Mouse (Mus musculus) liver, embryonic 11.5 days (tissue): Measurements from ENCODE around the gene Gsk3a. TPM values are rescaled to one million over a fixed set of nuclear protein-coding genes. Genes with fewer than 3 reads are reported as not detected.
A peak's percentile ranks its signal among the peaks of the same experiment; 100 is the strongest.

Experiments used
- ATAC-seq: fragments of 200-750 bp; cut with Nextera tagmentation; replicated peaks from 2 replicates; pipeline ENCODE4 v1.8.0; 2017; ENCODE audit warnings: moderate number of reproducible peaks, mild to moderate bottlenecking, moderate TSS enrichment, moderate library complexity; ENCODE audit not compliant: low FRiP score
- DNase-seq: peaks from one replicate; pipeline ENCODE4 v3.0.0-alpha.2; 2017; ENCODE audit warnings: low spot score
- H3K27ac ChIP-seq: fragments of 300-500 bp; sonication (generic); 2 replicates; pipeline ENCODE4 v1.5.1; 2014; ENCODE audit warnings: mild to moderate bottlenecking, low read depth, low read length, control low read depth
- H3K27me3 ChIP-seq: fragments of 300-500 bp; sonication (generic); replicated peaks from 2 replicates; pipeline ENCODE4 v1.6.1; 2014; ENCODE audit warnings: low read length, mixed read lengths; ENCODE audit not compliant: control insufficient read depth, insufficient read depth
- H3K36me3 ChIP-seq: fragments of 300-500 bp; sonication (generic); 2 replicates; pipeline ENCODE4 v1.6.1; 2014; ENCODE audit warnings: mild to moderate bottlenecking, low read length, moderate library complexity, mixed read lengths; ENCODE audit not compliant: control insufficient read depth, insufficient read depth
- H3K4me1 ChIP-seq: fragments of 300-500 bp; sonication (generic); replicated peaks from 2 replicates; pipeline ENCODE4 v1.6.1; 2014; ENCODE audit warnings: low read length, mixed read lengths; ENCODE audit not compliant: control insufficient read depth, insufficient read depth
- H3K4me2 ChIP-seq: fragments of 300-500 bp; sonication (generic); 2 replicates; pipeline ENCODE4 v1.6.1; 2014; ENCODE audit warnings: mild to moderate bottlenecking, control low read depth, moderate library complexity
- H3K4me3 ChIP-seq: fragments of 300-500 bp; sonication (generic); 2 replicates; pipeline ENCODE4 v1.5.1; 2014; ENCODE audit warnings: low read depth, low read length, control low read depth
- H3K9ac ChIP-seq: fragments of 300-500 bp; sonication (generic); 2 replicates; pipeline ENCODE4 v1.6.1; 2014; ENCODE audit warnings: low read depth, low read length, control low read depth
- H3K9me3 ChIP-seq: fragments of 300-500 bp; sonication (generic); 2 replicates; pipeline ENCODE4 v1.6.1; 2016; ENCODE audit warnings: low read length, inconsistent platforms, mixed read lengths; ENCODE audit not compliant: control insufficient read depth
- WGBS: fragments of 180-500 bp; shearing (Covaris S2); extraction: QIAGEN DNeasy Blood & Tissue Kit; methylation state at CpG from one replicate; pipeline ENCODE4 v1.1.7; 2014; 5-methylcytosine and 5-hydroxymethylcytosine counted together
- polyA plus RNA-seq: library from polyadenylated mRNA; unstranded; fragments of >200 nt; fragmentation: Nextera tagmentation; extraction: Ambion mirVana; gene quantifications from 2 replicates; pipeline ENCODE4 v1.2.1, GENCODE M21; 2014

Gsk3a gene
- polyA plus RNA-seq, 1 experiment from 2014 or later, result 13.0 TPM

- no peaks in the 10 kb centered on the region for H3K27me3 ChIP-seq
- WGBS, result 85% methylated on average over 11 of the region's 11 CpGs
- H3K9me3 ChIP-seq, result no peaks in the 10 kb centered on the region
- DNase-seq (no peak), ATAC-seq (no peak)
- no peak overlapping the region for H3K9ac ChIP-seq
- no peaks in the 10 kb centered on the region for H3K36me3 ChIP-seq
- no peak overlapping the region for H3K27ac ChIP-seq
- H3K4me1 ChIP-seq, result peaks cover 8% of the 10 kb centered on the region; the same call in 1 of the 2 replicates
- H3K4me2 ChIP-seq, result no peak overlapping the region
- no peak overlapping the region for H3K4me3 ChIP-seq
Measured at GRCm38 (mm10) chr7:25190806-25191205, 46.8 kb downstream of the Gsk3a start.

GRCm38 (mm10) chr7:25187662-25188650 lies 49.7 kb downstream of the Gsk3a start:
- peaks cover 3% of the 10 kb centered on the region; the same call in 1 of the 2 replicates for H3K27me3 ChIP-seq
- no peak overlapping the region for H3K27ac ChIP-seq
- H3K4me2 ChIP-seq, result no peak overlapping the region
- 28% methylated on average over 21 of the region's 21 CpGs for WGBS
- 0 out of 2 replicates have a peak, but pooled peaks cover 2% of the 10 kb centered on the region for H3K4me1 ChIP-seq
- H3K9me3 ChIP-seq, result no peaks in the 10 kb centered on the region
- no peak overlapping the region for H3K9ac ChIP-seq
- DNase-seq (peak; percentile 83), ATAC-seq (peak; percentile 75)
- no peaks in the 10 kb centered on the region for H3K36me3 ChIP-seq
- H3K4me3 ChIP-seq, result no peak overlapping the region

GRCm38 (mm10) chr7:25184091-25184490 lies 53.6 kb downstream of the Gsk3a start:
- Histone ChIP-seq H3K27ac (no peak overlapping the region), H3K4me1 (peaks cover 7% of the 10 kb centered on the region), H3K9me3 (no peaks in the 10 kb centered on the region), H3K4me2 (no peak overlapping the region), H3K27me3 (peaks cover 39% of the 10 kb centered on the region), H3K4me3 (no peak overlapping the region), H3K9ac (no peak overlapping the region), H3K36me3 (no peaks in the 10 kb centered on the region)
- DNase-seq (no peak), ATAC-seq (no peak)
- WGBS, result 64% methylated on average over 6 of the region's 6 CpGs

GRCm38 (mm10) chr7:25181814-25182213 lies 55.8 kb downstream of the Gsk3a start:
- peaks cover 62% of the 10 kb centered on the region for H3K27me3 ChIP-seq
- H3K4me2 ChIP-seq, result peak overlapping the region; percentile 53
- no peak for ATAC-seq
- DNase-seq, result no peak
- H3K9ac ChIP-seq, result no peak overlapping the region
- no peaks in the 10 kb centered on the region for H3K9me3 ChIP-seq
- no peaks in the 10 kb centered on the region for H3K36me3 ChIP-seq
- peak overlapping the region; percentile 25 for H3K4me3 ChIP-seq
- no peak overlapping the region for H3K27ac ChIP-seq
- 11% methylated on average over 21 of the region's 21 CpGs for WGBS
- H3K4me1 ChIP-seq, result peaks cover 7% of the 10 kb centered on the region

GRCm38 (mm10) chr7:25181331-25181790 lies 56.3 kb downstream of the Gsk3a start:
- no peak overlapping the region for H3K9ac ChIP-seq
- H3K4me1 ChIP-seq, result peaks cover 7% of the 10 kb centered on the region
- no peak overlapping the region for H3K27ac ChIP-seq
- H3K4me3 ChIP-seq, result peak overlapping the region; percentile 25
- peak overlapping the region; percentile 53 for H3K4me2 ChIP-seq
- ATAC-seq, result peak; percentile 67; the same call in 1 of the 2 replicates
- peaks cover 67% of the 10 kb centered on the region for H3K27me3 ChIP-seq
- no peaks in the 10 kb centered on the region for H3K9me3 ChIP-seq
- WGBS, result 3% methylated on average over 15 of the region's 15 CpGs
- DNase-seq, result no peak
- no peaks in the 10 kb centered on the region for H3K36me3 ChIP-seq

GRCm38 (mm10) chr7:25180512-25180911 lies 57.1 kb downstream of the Gsk3a start:
- no peak overlapping the region for H3K9ac ChIP-seq
- H3K4me3 ChIP-seq, result 0 out of 2 replicates have a peak overlapping the region, but pooled peaks have one; percentile 47
- H3K9me3 ChIP-seq, result no peaks in the 10 kb centered on the region
- DNase-seq, result no peak
- H3K36me3 ChIP-seq, result no peaks in the 10 kb centered on the region
- ATAC-seq, result no peak
- peaks cover 7% of the 10 kb centered on the region for H3K4me1 ChIP-seq
- H3K27me3 ChIP-seq, result peaks cover 75% of the 10 kb centered on the region
- H3K4me2 ChIP-seq, result peak overlapping the region; percentile 81
- no peak overlapping the region for H3K27ac ChIP-seq
- WGBS, result 5% methylated on average over 6 of the region's 6 CpGs

GRCm38 (mm10) chr7:25179606-25180161 lies 58.0 kb downstream of the Gsk3a start, which contains the start of gene Pou2f2:
Gene Pou2f2 (minus strand): TSS chr7:25179726.
- Histone ChIP-seq H3K27me3 (peaks cover 78% of the 10 kb centered on the region), H3K4me1 (peaks cover 7% of the 10 kb centered on the region), H3K4me2 (peak within 1 kb of the TSS; percentile 81), H3K4me3 (peak within 1 kb of the TSS; percentile 47), H3K9me3 (no peaks in the 10 kb centered on the region), H3K27ac (no peak within 1 kb of the TSS), H3K9ac (no peak within 1 kb of the TSS), H3K36me3 (no peaks in the 10 kb centered on the region)
- under 1% methylated on average over 46 of the region's 56 CpGs for WGBS
- ATAC-seq (peak; percentile 79), DNase-seq (peak; percentile 77)

GRCm38 (mm10) chr7:25178787-25179605 lies 58.7 kb downstream of the Gsk3a start:
- ATAC-seq, result peak; percentile 59
- Histone ChIP-seq H3K4me2 (peak overlapping the region; percentile 81), H3K27me3 (peaks cover 83% of the 10 kb centered on the region), H3K4me1 (peaks cover 5% of the 10 kb centered on the region), H3K27ac (no peak overlapping the region), H3K4me3 (peak overlapping the region; percentile 47), H3K9ac (no peak overlapping the region), H3K9me3 (no peaks in the 10 kb centered on the region), H3K36me3 (no peaks in the 10 kb centered on the region)
- 3% methylated on average over 50 of the region's 56 CpGs for WGBS
- no peak for DNase-seq
